Mouse (Mus musculus) kidney, adult 9 months (tissue): ENCODE measurements around the gene Raver1.
A peak's percentile ranks its signal among the peaks of the same experiment; 100 is the strongest.

Experiments used
- DNase-seq: peaks from one replicate; pipeline ENCODE4 v3.0.0; 2022

The Raver1 gene

DNA sequence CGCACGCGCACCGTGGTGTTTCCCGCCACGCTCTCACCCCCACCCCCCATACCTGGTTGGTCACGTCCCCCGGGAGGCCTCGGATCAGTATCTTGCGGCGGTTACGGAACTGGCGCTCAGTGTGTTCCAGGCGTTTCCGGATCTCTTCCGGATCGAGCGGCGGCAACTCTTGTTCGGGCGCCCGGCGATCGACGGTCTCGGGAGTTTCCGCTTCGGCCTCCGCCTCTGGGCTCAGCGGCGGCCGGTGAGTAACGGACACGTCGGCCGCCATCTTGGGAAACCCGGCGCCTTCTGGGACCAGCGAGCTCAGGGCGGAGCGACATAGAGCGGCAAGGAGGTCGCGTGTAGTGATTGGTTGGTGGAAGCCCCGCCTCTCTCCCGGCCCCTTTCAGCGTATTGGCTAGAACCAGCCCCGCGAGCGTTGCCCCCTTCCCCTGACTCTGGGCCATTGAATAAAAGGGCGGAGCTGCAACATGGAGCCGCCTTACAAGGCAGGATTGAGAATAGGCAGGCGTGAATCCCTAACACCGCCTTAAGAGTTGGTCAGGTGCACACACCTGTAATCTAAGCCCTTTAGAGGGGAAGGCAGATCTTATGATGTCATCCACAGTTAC is at the start of gene Raver1, which contains the start of gene Gm38431:
Gene Raver1 (minus strand): TSS at position 302 of the 614 bp plus-strand sequence.
Gene Gm38431 (minus strand): TSS at position 291 of the 614 bp plus-strand sequence.
- DNase-seq = peak; percentile 99

DNA sequence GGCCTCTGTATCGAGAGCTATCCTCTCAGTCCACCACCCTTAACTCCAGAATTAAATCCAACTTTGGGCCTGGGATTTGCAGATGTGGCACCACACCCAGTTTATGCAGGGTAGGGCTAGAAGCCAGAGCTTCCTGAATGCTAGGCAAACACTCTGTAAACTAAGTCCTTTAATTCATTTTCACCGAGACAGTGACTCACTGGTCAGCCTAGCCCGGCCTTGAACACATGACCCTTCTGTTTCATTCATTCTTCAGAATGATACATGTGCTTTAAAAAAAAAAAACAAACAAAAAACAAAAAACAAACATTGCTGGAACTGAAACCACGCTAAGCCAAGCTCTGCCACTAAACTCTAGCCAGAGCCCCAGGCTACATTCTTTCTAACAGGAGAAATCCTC is 46.6 kb upstream of the Raver1 start:
- DNase-seq = no peak

DNA sequence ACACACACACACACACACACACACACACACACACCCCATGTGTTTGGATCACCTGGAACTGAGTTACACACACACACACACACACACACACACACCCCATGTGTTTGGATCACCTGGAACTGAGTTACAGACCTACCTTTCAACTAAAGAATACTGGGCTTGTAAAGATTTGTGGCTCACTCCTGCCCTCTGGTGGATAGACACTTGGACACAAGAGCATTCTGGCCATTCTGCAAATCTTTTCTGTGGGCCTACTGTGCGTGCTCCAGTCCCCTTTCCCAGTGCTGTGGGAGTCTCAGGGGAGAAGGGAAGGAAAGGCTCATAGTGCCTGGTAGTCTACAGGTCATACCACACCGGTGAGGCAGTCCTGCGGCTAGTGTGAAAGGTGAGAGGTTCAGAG is 45.4 kb upstream of the Raver1 start:
- DNase-seq = peak; percentile 73

DNA sequence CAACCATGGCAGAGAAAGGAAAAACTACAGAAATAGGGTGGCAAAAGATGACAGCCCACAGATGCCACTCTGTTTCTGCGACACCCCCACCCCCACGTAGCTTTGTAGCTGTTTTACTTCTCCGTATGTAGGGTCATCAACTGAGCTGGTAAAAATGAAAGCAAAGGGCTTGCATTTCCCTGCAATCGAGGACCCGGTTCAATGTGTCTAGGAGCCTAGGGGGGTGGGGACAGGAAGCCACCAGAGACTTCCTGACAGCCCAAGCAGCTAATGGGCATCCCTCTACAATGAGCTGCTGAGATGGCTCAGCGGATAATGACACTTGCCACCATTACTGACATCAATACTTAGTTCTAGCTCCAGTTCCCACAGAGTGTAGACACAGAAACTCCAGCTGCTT is 44.6 kb upstream of the Raver1 start:
- DNase-seq = peak; percentile 42

DNA sequence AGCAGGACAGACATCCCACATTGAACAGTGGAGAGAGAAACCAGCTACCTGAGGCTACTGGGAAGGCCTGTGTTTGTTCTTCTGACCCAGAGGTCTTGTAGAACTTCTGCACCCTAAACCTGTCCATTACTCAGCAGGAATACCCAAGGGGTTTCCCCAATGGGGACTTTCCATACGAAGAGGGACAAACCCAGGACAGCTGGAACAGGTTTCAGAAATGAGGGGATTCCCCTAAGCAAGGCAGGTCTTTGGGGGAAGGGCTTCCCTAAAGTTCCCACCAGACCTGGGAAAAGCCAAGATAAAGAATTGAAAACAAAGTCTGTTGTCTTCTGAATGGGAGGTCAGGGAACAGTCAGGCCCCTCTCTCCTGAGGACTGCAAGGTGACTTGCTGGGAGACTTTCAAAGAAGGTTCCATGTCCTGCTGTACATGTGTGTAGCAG is 44.2 kb upstream of the Raver1 start:
- DNase-seq = no peak

DNA sequence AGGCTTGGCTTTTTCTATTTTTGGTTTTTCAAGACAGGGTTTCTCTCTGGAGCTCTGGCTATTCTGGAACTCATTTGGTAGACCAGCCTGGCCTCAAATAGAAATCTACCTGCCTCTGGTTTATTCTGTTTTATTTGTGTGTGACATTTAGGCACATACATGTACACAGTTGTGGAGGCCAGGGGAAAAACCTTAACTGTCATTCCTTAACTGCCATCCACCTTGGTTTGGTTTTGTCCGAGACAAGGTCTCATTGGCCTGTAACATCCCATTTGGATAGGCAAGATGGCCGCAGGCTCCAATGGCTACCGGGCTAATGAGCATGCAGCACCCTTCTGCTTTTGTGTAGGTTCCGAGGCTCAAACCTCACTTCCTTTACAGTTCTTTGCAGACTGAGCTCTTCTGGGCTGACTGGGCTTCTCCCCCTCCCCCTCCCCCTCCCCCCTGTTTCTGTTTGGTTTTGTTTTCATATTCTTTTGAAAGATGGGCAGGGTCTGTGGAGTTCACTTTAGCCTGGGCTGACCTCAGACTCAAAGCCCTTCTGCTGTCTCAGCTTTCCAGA is 43.6 kb upstream of the Raver1 start:
- no peak for DNase-seq

DNA sequence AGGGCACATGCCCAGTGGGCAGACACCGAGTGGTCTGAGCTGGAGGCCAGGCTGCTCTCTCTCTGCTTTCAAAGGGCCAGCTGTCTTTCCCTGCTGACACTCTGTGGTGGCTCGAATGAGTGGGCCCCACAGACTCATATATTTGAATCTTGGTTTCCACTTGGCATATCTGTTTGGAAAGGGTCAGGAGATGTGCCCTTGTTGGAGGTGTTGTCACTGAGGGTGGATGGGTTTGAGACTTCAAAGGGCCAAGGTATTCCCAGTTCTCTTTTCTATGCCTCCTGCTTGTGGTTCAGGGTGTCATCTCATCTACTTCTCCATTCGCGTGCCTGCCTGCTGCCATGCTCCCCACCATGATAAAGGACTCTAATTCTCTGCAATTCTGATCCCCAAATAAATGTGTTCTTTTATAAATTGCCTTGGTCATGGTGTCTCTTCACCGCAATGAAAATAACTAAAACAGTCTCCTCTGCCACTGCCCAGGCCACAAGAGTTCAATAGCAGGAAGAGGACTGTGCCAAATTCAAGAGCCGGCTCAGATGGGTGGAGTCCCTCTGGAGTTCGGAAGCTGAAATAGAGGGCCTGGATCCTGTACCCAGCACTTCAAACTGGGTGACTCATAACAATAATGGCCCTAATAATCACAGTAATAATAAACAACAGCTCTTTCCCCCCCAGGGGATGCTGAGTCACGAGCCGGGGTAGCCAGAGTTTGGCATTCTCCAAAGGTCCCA is 43.0 kb upstream of the Raver1 start:
- peak; percentile 64 for DNase-seq

DNA sequence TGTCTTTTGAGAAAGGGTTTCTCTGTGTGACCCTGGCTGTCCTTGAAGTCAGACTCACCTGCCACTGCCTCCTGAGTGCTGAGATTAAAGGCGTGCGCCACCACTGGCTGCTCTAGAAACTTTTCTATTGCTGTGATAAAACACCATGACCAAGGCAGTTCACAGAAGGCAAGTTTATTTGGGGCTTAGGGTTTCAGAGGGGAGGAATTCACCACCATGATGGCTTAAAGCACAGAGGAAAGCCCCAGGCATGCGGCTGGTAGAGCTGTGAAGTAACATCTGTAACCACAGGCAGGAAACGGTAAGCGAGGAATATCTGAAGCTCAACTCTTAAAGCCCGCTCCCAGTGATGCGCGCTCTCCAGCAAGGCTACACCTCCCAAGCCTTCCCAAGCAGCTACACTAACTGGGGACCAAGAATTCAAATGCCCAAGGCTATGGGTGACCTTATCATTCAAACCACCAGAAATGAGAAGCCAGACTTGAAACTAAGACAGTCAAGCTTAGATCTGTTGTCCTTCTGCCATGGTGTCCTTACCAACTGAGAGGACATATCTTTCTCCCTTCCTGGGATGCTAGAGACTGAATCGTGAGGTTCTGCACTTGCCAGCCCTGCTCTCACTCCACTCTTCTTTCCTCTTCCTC is 41.4 kb upstream of the Raver1 start:
- no peak for DNase-seq

DNA sequence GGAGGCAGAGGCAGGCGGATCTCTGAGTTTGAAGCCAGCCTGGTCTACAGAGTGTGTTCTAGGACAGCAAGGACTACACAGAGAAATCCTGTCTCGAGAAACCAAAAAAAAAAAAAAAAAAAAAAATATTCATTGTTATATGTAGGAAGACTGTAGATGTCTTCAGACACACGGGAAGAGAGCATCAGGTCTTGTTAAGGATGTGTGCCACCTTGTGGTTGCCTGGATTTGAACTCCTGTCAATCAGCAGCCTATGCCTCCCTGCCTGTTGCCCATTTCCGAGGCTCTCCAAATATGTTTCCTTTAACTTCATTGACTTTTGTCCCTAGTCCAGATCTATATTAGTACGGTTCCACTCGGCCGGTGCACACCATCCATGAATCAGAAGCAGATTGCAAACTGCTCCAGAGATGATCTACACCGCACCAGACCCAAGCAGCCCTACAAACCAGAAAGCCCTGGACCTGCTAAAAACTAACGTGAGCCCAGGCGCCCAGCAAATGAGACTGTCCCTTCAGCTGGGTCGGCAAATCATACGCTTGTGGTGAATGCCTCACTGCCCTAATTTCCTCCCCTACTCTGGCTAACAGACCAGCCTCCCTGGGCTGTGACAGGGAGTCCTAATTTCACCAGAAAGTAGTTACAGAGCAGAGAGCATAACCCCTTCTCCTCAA is 40.4 kb upstream of the Raver1 start:
- peak; percentile 47 for DNase-seq

DNA sequence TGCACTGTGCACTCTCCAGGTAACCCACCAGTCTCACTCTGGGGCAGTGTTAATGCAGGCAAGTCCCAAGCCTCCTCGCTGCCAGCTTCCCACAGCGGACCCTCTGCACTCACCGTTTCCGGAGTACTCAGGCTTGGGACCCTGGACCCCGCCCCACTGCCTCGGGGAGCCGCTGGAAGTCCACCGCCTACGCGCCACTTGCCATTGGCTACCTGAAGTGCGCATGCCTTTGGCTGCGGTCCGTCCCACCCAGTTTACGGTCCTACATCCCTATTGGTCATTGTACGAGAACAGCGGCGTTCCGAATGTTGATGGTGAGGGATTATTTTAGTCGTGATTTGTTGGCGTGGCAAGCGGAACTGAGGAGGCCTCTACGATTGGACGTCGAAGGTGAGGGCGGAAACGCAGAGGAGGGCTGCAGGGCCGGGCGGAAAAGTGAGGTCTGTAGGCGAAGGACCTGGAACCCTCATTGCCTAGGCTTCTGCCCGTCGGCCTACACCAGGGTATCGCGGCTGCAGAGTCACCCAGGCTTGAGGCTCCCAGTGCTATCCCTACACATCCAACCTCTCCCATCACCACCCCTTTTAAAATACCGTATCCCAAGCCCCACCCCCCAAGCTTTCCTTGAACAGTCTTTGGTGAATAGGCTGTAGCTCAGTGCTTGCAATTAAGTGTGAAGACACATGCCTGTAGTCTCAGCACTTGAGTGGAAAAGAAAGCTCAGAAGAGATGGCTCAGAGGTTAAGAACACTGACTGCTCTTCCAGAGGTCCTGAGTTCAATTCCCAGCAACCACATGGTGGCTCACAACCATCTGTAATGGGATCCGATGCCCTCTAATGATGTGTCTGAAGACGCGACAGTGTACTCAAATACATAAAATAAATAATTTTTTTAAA is 39.5 kb upstream of the Raver1 start, which contains the start of gene Tyk2:
Gene Tyk2 (minus strand): TSS at position 185 of the 898 bp plus-strand sequence.
- DNase-seq = peak; percentile 98

DNA sequence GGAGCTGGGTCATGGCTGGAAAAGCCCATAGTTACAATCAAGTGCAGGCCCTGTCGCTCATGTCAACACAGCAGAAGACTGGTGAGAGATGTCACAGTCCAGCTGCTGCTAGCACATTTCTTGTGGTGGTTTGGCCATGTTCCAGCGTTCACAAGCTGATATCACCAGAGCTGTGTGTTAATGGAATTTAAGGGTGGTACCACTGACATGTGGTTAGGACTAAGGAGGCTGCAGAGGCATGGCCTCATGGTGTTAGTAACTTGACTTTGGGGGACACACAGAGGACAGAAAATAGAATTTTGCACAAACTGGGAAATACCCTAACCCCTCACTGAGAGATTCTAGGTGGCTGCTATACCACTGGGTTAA is 34.4 kb upstream of the Raver1 start:
- DNase-seq = no peak

DNA sequence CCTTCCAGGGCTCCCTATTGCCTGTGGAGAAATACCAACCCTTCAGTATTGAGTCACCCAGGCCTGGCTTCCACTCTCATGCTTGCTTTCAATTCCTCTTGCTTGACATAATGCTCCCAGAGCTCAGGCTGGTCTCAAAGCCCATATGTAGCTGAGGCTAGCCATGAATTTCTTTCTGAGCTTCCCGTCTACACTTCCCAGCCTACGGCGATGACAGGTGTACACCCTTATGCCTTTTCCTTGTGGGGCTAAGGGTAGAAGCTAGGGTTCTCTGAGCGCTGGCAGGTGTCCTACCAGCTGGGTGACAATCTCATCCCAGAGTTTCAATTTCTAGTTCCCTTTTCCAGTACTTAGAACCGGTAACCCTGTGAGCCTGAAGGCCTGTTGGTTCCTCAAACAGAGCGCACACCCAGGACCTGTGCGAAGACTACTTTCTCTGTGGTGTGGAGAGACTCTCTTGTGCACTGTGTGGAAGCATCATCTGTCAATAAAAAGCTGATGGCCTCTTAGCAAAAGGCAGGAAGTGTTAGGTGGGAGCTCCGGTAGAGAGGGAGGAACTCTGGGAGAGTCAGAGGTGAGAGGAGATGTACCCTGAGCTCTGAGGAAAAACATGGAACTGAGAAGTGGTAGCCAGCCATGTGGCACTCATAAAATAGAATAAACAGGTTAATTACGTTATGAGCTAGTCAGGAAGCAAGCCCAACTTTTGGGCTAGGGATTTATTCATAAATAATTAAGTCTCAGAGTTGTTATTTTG is 33.9 kb upstream of the Raver1 start:
- no peak for DNase-seq

DNA sequence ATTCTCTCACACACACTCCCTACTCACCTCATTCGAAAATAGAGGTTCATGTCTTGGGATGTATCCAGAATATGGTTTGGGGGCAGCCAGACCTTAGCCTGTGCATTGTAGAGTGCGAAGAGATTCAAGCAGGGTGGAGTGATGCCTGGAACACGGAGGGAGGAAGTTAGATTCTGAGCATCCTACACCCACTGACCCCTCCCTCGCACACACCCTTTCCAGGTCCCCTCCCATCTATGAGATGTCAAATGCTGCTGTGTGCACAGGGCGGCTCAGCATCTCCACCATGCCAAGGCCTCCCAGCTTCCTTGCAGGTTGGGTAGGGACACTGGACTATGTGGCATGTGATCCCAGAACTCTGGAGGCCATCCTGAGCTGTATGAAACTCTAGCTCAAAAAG is 33.0 kb upstream of the Raver1 start:
- DNase-seq = no peak

DNA sequence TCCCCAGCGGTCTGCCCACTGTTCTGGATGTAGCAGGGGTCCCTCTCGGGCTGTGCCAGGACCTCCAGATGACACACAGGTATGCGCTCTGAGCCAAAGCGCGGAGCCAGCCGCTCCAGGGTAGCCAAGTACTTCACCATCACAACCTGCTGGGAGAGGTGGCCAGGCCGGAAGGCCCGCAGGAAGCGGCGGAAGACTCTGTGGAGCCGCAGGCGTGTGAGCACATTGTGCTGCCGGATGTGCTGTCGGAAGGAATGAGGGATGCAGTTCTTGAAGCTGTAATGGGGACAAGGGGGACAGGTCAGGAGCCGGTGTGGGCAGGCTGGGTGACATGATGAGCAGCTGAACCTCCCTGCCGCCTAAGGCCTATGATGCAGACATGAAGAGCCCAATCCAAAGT is 29.7 kb upstream of the Raver1 start:
- DNase-seq = peak; percentile 26

DNA sequence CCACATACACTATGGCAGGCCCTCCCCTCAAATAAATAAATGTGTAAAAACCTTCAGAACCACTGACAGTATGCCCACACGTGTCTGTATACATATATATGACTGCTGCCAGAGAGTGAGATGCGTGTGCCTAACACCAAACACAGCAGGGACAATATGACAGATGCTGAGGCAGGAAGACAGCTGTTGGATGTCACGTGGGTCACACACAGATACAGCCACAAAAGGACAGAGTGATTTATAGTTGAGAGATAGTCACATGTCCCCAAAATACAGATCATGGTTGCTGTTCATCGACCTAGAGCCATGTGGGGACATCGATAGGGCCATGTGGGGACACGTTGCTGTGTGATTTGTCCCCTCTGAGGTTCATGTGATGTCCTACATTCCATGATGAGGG is 25.3 kb upstream of the Raver1 start:
- DNase-seq = no peak

DNA sequence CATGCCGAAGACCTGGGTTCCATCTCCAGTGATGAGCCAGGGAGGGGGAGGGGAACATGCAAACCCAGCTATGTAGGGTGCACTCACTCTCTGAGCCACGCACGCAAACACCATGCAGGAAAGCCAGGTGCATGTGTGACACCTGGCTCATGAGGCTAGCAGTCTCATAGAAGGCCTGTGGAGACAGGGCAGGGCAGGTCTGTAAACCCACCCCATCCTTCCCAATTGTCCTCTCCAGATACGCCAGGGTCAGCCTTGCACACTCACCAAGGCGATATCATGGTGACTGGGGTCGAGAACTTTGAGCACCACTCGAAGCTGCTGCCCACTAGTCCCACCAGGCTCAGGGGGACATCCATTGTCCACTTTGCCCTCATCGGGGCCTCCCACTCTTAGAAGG is 23.3 kb upstream of the Raver1 start:
- DNase-seq = no peak

DNA sequence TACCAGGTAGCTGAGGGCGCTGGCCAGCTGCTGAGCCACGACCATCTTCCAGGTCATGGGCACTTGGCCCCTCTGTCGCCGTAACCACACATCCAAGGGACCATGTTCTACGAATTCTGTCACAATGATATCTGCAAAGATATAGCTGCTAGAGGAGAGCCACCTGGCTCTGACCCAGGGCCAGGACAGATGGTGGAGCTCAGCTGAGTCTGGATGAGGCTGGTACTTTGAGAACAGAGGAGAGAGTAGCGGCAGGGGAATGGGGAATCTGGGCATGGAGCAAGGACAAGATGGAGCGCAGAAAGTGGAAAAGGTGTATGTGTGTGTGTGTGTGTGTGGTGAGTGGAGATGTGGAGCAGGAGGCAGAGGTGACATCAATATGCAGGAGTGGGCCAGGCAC is 22.4 kb upstream of the Raver1 start:
- no peak for DNase-seq

DNA sequence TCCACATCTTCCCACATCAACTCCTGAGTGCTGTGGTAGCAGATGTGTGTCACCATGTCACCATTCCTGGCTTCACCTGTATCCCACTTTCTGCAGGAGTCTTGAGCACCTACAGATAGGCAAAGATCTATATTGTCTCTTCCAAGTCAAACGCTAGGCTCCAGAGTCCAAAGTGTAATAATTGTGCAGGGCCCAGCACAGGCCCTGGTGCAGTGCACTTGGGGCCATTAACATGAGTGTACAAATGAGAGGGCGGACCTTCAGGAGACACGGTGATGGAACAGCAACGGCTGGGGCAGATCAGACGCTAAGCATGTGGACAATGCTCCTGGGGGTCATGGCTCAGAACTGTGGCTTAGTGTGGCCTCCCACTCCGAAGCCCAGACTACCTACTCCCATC is 21.9 kb upstream of the Raver1 start:
- DNase-seq = no peak

DNA sequence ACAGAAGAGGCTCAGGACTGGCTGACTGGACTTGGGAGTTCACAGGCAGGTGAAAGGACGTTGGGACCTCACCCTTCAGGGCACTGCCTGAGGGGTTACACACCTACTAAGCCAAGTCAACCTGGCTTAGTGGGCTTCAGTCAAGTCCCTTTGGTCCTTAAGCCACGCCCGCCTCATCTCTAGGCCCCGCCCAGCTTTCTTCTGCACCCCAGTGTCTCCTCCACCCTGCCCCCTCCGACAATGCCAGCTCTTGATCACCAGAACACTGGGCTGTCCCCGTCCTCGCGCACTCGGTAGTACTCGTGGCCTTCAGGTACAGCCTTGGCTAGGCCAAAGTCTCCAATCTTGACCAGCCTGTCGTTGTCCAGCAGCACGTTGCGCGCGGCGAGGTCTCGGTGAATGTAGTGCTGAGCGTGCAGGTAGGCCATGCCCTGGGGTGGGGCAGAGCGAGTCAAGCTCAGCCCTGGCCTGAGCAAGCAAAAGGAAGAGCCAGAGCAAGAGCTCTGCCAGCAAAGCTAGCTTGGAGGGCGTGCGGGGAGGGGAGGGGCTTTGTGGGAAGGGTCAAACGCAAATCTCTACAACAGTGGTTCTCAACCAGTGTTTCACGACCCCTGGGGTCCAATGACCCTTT is 15.9 kb upstream of the Raver1 start:
- DNase-seq = no peak

DNA sequence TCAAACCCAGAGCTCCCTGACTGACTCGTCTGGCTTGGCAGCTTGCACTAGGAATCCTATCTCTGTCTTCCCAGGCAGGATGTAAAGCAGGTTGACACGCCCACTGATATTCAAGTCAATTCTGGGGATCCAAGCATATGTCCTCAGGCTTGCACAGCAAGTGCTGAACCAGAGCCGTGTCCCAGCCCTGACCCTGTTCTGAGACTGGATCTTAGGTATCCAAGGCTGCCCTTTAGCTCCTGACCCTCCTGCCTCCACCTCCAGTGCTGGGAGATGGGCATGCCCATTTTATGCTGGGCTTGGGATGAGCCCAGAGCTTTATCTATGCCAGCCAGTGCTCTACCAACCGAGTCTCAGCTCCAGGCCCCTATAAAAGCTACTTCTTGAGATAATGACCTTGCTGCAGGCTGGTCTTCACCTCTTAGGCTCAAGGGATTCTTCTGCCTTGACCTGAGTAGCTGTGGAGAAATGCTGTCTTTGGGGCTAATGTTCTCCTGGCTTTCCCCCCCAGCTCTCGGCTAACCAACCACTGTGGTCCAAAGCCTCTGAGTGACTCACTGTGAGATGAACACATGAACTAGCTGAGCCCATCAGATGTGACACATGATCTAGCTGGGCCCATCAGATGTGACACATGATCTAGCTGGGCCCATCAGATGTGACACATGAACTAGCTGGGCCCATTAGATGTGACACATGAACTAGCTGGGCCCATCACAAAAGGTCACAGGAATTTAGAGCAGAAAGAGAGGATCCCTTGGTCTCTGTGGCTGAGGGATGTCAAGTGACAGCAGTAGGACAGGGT is 14.2 kb upstream of the Raver1 start:
- no peak for DNase-seq
